Mouse (Mus musculus) small intestine, adult 2 months (tissue): Measurements from ENCODE around the gene Cenpn.

ENCODE experiments used
- CTCF ChIP-seq: fragments of 200-500 bp; IDR thresholded peaks from 2 replicates; pipeline ENCODE4 v1.5.1; 2012; ENCODE audit warnings: low read depth, mild to moderate bottlenecking, control low read depth, inconsistent platforms, low read length, moderate library complexity, mixed read lengths; ENCODE audit not compliant: insufficient replicate concordance, insufficient read length; ENCODE audit errors: extremely low read depth
- POLR2A ChIP-seq: fragments of 200-500 bp; IDR thresholded peaks from 2 replicates; pipeline ENCODE4 v1.6.1; 2012; ENCODE audit warnings: low read depth, mild to moderate bottlenecking, control low read depth, inconsistent platforms, low read length, moderate library complexity

GRCm38 (mm10) chr8:116980117-116980516 lies 58.6 kb downstream of the Cenpn start:
- no peak for TF ChIP-seq POLR2A
- peak; percentile 61; the same call in 1 of the 2 replicates for TF ChIP-seq CTCF
